Mouse (Mus musculus) layer of hippocampus, postnatal 25 days (tissue): Measurements from ENCODE around the gene Opn5. TPM values are rescaled to one million over a fixed set of nuclear protein-coding genes. Genes with fewer than 3 reads are reported as not detected.

Experiments
- DNase-seq, 2 experiments: peaks; one replicate each; pipeline ENCODE4 v3.0.0; 2022; ENCODE audit warnings: mixed read lengths in 2 of 2, low spot score in 1 of 2; ENCODE audit errors: extremely low spot score in 1 of 2
- total RNA-seq, 2 experiments: library from RNA; stranded (reverse); gene quantifications; 2 replicates each; pipeline ENCODE4 v1.2.3; 2021

Opn5 gene
- total RNA-seq: not detected

GRCm38 (mm10) chr17:42611295-42611694 is at the start of gene Opn5:
Opn5 (minus strand) TSS chr17:42611395.
- DNase-seq: no peak

GRCm38 (mm10) chr17:42658634-42659422 is 47.6 kb upstream of the Opn5 start:
- DNase-seq: peak; percentile 23 to 46

GRCm38 (mm10) chr17:42643416-42643815 is 32.2 kb upstream of the Opn5 start:
- DNase-seq: no peak

DNA sequence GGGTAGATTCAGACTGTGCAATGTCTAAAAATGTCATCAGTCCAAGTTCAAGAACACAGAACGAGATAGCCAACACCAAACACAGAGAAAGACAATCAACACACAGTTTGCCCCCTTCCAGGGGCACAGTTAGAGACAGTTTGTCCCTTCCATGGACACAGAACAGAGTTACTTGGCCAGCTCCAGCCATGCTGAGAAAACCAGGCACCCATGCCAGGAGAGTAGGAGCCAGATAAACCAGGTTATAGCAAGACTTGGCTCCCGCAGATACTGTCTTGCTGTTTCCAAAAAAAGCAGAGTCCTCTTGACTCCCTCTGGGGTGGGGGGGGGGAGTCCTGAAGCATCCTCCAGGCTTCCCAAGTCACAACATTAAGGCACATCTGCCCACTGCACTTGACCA is 19.0 kb upstream of the Opn5 start:
- DNase-seq: no peak

DNA sequence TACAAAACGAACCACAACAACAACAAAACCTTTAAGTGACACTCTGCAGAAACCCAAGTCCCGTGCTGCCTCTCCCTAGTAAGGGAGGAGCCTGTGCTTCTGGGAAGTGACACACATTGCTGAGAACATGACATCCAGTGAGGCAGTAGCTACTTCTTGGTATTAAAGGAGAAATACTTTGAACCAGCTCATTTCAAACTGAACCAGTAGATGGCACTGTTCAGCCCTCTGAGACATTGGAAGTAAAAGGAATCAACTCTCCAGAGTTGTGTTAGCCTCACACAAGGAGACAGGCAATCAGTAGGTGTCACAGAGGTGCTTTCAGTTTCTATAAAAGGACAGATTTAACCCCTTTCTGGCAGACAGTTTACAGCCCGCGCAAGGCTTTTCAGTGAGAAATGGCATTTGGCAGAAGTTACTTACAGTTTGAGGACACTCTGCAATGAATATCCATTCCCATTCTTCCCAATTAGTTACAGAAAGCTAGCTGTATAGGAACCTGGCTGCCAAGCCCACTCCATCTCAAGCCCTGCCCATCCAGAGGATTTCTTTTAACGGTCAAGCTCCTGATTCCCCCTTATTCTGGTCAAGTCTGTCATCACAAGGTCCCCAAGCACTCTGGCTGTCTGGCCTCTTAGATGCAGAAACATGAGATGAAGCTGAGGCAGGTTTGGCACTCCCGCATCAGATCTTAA is 2.0 kb upstream of the Opn5 start:
- peak; percentile 15 to 45 for DNase-seq

- no peak for DNase-seq
Observed at GRCm38 (mm10) chr17:42608270-42608669, 2.9 kb downstream of the Opn5 start.

DNA sequence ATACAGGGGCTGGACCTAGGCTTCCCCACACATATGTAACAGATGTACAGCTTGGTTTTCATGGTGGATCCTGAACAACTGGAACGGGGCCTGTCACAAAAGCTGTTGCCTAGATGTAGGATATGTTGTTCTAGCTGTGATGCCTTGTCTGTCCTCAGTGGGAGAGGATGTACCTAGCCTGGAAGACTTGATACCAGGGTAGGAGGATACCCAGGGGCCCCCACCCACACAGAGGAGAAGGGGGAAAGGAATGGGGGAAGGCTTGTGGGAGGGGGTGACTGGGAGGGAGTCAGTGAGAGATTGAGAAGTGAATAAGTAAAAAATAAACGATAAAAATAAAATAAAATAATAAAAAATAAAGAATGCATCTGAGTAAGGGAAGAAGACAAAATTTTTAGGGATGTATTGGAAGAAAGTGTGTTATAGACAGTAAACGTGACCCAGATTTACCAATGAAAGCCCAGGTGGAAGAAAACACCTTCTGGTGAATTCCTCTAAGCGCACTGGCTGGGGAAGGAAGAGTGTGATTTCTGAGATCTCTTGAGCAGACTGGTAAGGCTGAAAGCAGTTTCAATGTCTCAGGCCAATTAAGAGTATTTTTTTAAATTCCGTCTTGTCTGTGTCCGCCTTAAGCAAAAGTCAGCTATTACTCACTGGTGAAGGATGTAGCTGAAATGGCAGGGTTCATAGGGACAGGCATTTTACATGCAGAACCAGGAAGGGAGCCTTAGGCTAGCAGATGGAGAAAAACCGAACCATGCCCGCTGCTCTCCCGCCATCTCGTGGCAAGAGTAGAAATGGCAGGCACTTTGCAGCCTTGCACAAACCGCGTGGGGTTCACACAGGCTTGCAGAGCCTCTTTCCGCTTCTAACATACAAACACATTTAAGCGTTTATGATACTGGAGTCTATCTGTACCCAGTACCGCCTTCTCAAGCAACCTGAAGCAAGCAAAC is 8.1 kb downstream of the Opn5 start:
- peak; percentile 85 to 90 for DNase-seq

DNA sequence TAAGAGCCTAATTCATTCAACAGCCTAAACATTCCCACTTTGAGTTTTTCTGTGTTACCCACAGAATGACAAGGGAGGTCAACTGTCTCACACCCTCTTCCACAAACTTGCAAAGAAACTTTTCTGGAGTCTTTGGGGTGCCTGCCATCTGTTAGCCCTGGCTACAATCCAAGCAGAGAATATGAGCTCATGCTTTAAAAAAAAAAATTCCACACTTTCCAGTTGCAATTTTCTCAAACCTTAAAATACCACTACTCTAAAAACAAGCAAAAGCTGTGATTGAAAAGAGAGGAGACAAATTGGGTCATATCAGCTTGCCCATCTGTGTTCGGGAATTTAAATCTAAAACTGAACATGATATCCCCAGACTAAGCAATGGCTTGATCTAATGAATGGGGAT is 24.7 kb downstream of the Opn5 start:
- DNase-seq: no peak

GRCm38 (mm10) chr17:42583029-42583331 is 28.2 kb downstream of the Opn5 start:
- DNase-seq: no peak

DNA sequence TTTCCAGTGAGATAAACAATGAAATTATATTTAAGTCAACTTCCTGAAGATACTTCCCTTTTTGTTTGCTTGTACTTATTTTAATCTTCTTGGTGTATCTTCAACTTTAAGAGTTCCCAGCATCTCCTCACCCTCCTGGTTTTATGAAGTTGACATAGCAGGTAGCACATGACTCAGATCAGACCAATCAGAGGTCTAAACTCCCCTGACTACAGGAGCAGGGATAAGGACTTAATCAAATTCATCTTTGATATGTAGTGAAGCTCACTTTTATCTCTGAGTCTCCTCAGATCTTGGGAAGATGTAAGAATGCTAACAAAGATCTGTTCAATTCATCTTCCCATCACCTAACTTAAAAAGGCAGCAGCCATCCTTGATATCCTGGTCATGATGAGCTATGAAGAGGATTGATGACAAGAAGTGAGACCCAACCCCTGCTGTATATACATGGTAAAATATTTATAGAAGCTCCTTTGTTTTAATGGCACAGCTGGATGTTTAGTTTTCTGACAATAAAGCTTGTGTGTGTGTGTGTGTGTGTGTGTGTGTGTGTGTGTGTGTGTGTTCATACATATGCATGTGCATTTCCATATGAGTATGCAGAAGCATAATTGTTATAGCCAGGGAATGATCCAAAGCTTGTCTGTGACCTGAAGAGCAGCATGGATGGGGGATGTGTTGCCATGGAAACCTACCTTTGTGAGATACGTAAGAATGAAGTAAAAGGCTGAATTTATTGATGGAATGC is 28.7 kb downstream of the Opn5 start:
- no peak for DNase-seq

- no peak for DNase-seq
Observed at GRCm38 (mm10) chr17:42580623-42581022, 30.6 kb downstream of the Opn5 start.

GRCm38 (mm10) chr17:42580196-42580595 is 31.0 kb downstream of the Opn5 start:
- DNase-seq: no peak

- DNase-seq: no peak
Observed at GRCm38 (mm10) chr17:42576671-42577168, 34.5 kb downstream of the Opn5 start.

DNA sequence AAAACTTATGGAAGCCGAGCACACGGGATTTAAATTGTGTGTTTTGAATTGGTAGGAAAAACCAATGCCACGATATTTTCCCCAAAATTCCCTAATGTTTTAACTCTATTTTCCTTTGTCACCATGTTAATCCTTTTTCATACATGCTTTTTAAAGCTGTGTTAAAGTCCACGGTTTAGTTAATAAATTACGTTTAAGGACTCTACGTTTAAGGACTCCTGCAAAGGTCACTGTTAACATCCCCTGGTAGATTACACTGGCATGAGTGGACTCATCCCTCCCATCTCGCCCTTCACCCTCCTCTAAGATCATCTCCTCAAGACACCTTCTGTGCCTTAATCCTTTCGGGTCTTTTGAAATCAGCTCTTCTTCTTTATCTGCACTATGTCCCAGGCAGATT is 37.4 kb downstream of the Opn5 start:
- no peak for DNase-seq

- DNase-seq: peak in 1 of 2 experiments; percentile 10
Observed at GRCm38 (mm10) chr17:42549578-42549977, 61.6 kb downstream of the Opn5 start.

GRCm38 (mm10) chr17:42530147-42530546 is 81.0 kb downstream of the Opn5 start:
- DNase-seq: no peak

DNA sequence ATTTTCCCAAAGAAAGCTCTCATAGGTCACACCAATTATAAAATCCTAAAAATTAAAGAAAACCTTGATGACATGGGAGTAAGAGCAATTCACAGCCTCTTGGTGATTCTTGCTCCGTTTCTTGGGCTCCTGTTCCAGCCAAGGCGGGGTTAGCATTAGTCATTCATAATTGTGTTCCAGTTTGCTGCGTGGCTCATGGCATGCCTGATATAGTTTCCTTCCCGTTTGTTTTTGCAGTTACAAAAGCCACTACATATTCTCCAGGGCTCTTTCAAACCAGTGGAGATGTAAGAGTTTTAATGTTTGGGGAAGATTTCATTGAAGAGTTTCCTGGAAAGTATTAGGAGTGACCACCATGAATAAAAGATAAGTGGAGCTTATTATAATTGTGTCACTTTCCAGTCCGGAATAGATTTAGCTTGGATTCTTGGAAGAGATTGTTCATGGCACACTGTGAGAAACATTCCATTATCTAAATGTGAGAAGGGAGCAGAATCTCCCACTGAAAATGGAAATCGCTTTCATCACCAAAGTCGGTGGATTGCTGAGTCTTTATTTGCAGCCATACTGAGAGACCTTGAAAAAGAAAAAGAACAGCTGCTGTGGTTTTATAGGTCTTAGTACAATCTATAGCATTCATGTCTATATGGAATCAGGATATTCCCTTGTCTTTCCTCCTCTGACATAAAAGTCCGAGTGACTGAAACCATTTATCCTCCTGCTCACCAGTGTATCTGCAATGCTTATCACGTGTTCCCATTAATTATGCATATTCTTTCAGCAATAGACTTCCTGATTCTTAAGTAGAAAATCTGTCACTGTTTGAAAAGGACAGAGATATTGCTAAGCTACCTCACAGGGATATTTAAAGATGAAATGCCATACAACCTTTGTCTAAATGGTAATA is 101.6 kb downstream of the Opn5 start:
- no peak for DNase-seq
